Mouse (Mus musculus): ENCODE data around the gene Rps3. TPM values are rescaled to one million over a fixed set of nuclear protein-coding genes. Genes with fewer than 3 reads are reported as not detected.

Rps3 gene
- polyA plus RNA-seq, 1 experiment from 2014 or later = 821 TPM

Other genes starting within 250 kb of the Rps3 start
- gene Mogat2, start 245.1 kb downstream of the Rps3 start, polyA plus RNA-seq (2014; fragmentation: Nextera tagmentation; extraction: Ambion mirVana) = 12.5 and 14.7 TPM in 2 replicates
- gene Map6, start 216.3 kb downstream of the Rps3 start, polyA plus RNA-seq (2014; fragmentation: Nextera tagmentation; extraction: Ambion mirVana) = 8.9 and 11.5 TPM in 2 replicates
- gene Serpinh1, start 130.5 kb downstream of the Rps3 start, polyA plus RNA-seq (2014; fragmentation: Nextera tagmentation; extraction: Ambion mirVana) = 373 and 399 TPM in 2 replicates
- gene Gdpd5, start 102.3 kb downstream of the Rps3 start, polyA plus RNA-seq (2014; fragmentation: Nextera tagmentation; extraction: Ambion mirVana) = 10.2 and 13.2 TPM in 2 replicates
- gene Klhl35, start 17.7 kb downstream of the Rps3 start, polyA plus RNA-seq (2014; fragmentation: Nextera tagmentation; extraction: Ambion mirVana) = 1.8 and 3.5 TPM in 2 replicates
- 2.7 and 3.0 TPM in 2 replicates for gene Arrb1, start 51.7 kb upstream of the Rps3 start, polyA plus RNA-seq (2014; fragmentation: Nextera tagmentation; extraction: Ambion mirVana)
- gene Tpbgl, start 143.4 kb upstream of the Rps3 start, polyA plus RNA-seq (2014; fragmentation: Nextera tagmentation; extraction: Ambion mirVana) = 0.49 and 0.74 TPM in 2 replicates
- gene Slco2b1, start 227.6 kb upstream of the Rps3 start, polyA plus RNA-seq (2014; fragmentation: Nextera tagmentation; extraction: Ambion mirVana) = 0.72 and 1.4 TPM in 2 replicates
- gene Olfr520, start 246.5 kb upstream of the Rps3 start, polyA plus RNA-seq (2014; fragmentation: Nextera tagmentation; extraction: Ambion mirVana) = not detected in 2 replicates